Mouse (Mus musculus) lung, postnatal 0 days (tissue): ENCODE results near the gene Erc1.

Source experiments
- CTCF ChIP-seq: IDR thresholded peaks from 2 replicates; pipeline ENCODE4 v1.5.1; 2016; ENCODE audit warnings: antibody characterized with exemption, mild to moderate bottlenecking
- EP300 ChIP-seq: IDR thresholded peaks from 2 replicates; pipeline ENCODE4 v1.6.1; 2016; ENCODE audit warnings: antibody characterized with exemption, mild to moderate bottlenecking, control low read depth

- TF ChIP-seq CTCF (no peak), EP300 (no peak)
Measured at GRCm38 (mm10) chr6:119815426-119815825, 32.5 kb downstream of the Erc1 start.
